Mouse (Mus musculus): Measurements from ENCODE around the gene 1110004F10Rik.
A peak's percentile ranks its signal among the peaks of the same experiment; 100 is the strongest.

1110004F10Rik gene

DNA sequence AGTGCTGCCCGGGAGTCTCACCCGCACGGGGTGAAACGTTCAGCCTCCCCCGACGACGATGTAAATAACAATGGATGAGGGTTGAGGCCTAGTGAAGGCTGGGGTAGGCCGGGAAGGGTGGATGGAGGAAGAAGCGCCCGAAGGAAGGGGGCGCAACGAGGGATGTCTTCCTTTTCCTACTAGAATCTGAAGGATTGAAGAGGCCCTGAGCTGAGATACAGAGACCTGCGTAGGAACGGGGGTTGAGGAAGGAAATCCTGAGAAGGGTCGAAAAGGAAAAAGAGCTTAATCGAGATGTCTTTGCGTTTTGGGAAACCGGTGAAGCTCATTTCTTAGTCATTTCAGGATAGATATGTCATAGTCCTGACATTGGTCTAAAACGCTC, 54.3 kb downstream of the 1110004F10Rik start:
- DNase-seq (ENCODE audit: low spot score) = no peak

DNA sequence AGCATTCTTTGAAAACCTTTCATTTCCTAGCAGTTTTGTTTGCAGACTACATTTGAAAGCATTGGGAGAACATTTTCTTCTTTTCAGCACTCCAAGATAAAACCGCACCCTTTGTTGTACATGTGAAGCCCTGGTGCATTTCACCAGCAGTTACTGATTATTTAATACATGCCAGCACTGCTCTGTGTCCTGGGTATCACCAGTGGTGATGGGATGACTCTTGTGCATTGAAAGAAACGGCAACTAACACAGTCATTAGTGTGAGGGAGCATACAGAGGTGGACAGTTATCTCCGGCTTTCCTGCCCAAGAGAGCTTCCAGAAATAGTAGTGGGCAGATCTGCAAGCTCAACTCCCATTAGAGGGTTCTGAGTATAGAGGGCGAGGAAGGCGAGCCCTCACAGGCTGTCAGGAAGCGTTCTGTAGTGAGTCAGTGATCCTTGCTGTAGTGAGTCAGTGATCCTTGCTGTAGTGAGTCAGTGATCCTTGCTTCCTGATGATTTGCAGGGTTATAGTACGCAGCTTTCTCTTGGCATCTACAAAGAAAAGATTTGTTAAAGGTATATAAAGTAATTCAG, 60.8 kb downstream of the 1110004F10Rik start:
- DNase-seq (ENCODE audit: low spot score) = no peak

DNA sequence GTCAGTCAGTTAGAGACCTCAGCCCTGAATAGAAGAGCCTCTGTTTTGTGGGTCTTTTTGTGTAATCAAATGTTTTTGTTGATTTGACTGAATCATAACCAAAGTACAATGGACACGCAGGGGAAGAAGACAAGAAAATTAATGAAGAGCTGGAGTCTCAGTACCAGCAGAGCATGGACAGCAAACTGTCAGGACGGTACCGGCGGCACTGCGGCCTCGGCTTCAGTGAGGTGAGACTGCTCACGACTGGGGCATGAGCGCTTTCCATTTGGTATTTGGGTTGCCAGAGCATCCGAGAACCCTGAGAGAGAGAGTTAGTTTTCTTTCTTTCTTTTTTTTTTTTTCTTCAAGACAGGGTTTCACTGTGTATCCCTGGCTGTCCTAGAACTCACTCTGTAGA, 63.9 kb downstream of the 1110004F10Rik start:
- DNase-seq (ENCODE audit: low spot score) = no peak

DNA sequence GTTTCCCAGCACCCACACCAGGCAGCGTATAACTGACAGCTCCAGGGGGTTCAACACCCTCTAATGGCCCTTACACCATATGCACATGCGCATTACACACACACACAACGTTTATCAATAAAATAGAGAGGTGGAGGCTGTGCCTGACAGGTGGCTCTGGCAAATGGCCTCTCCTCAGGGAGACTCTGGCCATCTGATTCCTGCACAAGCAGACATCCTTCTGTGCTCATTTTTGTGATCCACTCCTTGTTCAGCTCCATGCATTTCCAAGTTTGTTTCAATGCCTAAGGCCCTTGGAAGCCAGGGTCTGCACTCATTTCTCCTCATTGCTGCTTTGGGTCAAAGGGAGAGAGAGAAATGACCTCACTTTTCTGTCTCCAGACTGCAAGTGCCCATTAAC, 71.5 kb downstream of the 1110004F10Rik start:
- no peak for DNase-seq (ENCODE audit: low spot score)

DNA sequence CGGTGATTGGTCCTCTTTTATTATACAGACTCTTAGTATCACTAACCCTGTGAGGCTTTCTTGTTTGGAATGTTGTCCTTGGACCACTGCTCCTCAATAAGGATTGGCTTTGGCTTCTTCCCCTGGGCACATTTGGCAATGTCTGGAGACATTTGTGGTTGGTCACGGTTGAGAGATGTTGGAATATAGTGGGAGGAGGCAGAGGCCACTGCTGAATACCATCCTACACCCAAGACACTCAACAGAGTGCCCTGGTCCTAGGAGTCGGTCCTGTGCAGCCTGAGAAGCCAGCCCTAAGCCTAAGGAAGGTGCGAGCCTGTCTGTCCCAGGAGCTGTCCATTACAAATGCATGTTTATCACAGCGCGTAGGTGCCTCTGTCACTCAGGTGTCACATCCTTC, 72.3 kb downstream of the 1110004F10Rik start:
- no peak for DNase-seq (ENCODE audit: low spot score)

DNA sequence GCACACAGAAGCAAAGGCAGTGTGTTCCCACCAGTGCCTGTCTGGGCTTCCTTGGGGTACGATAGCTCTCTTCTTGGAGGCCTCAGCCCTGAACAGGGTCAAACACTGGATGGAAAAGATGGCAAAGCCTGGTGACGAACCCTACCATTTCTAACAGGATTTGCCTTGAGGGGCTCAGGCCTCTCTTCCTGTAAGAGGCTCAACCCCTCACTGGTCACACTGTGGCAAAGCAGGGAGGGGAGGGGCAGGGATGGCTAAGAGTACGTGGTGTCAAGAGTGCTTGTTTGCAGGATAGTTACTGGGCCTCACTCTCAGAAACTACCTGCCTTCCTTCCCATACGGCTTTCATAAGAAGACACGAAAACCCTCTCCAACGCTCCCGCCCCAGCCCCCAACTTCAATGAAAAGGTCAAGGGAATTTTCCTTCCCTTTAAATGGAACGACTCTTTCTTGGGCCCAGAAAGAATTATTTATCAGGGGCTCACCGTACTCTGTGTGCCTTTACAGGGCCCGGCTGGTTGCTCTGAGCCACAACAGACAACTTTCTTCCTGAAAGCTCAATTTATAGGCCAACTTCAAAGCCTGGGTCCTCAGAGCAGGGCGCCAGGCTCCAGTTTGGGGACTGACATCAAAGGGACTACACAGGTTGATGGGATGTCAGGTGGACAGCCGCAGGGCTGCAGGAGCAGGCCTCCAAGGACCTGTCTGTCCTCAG, 76.2 kb downstream of the 1110004F10Rik start:
- DNase-seq (ENCODE audit: low spot score) = no peak

DNA sequence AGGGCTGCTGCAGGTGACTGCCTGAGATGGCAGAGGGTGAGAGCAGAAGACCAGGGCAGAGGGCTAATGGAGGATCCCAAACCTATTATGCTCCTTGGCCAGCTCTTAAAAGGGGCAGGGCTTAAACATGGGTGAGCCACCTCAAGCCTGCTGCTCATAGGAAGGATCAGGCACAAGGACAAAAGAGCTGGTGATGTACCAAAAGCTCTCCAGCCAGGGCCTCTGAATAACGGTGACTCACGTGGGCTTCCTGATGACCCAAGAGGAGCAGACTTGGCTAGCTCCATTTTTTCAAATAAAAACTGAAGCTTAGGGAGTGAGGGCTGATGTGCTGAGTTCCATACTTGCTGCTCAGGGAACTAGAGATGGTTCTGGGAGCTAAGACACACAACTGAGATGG, 76.8 kb downstream of the 1110004F10Rik start:
- no peak for DNase-seq (ENCODE audit: low spot score)

DNA sequence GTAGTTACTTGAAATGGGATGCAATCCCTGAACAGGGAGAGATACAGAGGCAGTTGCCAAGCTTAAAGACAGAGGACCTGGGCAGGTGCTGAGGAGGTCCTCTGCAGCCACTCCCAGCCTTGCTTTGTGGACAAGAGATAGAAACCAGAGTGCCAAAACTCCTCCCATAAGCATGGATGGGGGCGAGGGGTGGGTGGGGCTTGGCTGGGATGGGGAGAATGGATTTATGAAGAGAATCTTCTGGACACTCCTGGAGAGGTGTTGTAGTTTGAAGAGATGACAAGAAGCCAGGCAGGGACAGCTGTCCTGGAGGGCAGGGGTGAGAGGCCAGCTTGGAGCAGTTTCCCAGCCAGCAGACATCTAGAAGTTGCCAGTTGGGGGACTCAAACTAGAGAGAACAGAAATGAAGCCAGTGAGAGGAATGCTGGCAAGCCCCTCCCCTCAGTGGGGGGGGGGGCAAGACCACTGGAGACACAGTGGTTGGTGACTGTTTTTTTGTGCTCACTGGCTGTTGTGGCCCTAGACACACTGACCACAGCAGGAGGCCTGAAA, 80.2 kb downstream of the 1110004F10Rik start:
- no peak for DNase-seq (ENCODE audit: low spot score)

DNA sequence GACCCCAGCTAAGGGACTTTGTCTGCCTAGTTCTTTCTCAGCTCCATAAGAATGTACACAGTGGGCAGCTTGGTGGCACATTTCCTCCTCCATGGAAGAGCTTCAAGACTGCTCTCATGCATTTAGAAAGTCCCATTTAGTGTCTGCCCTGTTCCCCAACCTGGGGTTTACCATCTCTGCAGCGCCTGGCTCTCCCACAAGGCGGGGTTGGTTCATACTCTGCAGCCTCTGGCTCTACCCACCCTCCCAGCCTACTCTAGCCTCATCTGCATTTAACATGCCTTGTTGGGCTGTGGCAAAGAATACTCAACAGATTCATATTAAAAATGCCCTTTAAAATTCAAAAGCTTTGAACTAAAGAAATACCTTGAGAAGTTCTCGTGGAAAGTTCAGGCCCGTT, 81.5 kb downstream of the 1110004F10Rik start:
- DNase-seq (ENCODE audit: low spot score) = no peak

DNA sequence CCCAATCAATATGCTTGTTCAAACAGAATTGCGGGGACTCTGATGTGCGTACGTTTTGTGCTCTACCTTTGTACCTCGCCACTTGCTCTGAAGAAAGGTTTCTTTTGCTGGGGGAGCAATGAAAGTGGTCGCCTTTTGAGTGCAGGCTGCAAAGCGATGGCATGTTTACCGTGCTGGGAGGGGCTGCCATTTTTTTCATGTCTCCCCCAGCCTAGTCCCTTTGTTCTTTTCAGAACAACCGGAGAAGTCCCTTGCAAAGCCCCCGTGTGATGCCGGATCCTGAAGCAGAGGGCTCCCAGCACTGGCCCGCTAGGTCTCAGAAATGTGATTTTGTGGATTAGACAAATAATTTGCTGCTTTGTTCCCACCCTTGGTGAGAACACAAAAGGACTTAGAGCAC, 82.0 kb downstream of the 1110004F10Rik start:
- DNase-seq (ENCODE audit: low spot score) = no peak

DNA sequence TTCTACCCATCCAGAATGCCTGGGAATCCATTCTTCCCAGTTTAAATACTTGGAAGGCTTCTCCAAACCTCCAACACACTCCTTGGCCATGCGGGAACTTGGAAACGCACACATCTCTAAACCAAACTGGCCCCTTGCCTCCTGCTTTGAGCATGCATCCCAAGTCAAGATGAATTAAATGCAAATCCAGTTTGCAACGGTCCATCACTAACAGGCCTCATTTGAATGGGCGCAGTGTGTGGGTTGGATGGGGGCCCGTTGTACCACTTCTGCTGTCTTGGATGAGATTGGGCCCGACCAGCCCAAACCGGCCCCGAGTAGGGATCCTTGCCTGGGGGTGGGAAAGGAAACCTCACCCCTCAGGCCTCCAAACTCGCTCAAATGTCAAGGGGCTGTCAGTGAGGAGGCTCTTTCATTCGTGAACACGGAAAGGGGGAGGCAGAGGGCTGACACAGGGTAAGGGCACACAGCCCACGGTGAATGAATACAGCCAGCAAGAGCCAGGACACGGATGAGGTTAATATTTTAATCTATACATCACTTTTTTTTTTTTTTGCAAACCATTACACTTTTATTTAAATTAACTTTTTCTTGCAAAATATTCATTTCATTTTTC, 83.9 kb downstream of the 1110004F10Rik start:
- no peak for DNase-seq (ENCODE audit: low spot score)

DNA sequence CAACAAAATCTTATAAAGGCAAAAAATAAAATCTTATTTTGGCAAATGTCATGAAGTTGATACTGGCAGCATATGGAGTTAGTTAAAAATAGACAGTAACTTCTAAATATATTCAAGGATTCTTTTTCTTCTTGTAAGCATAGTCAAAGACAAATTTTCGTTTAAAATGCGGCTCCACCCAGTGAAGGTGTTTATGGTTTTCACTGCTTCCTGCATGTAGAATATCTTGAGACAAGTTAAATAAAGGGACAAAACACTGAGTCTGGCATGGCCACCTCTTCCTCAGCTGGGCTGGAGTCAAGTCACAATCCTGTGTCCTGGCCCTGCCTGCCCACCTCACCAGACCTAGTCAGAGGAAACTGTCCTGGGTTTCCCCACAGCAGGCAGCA, 84.4 kb downstream of the 1110004F10Rik start:
- DNase-seq (ENCODE audit: low spot score) = no peak

DNA sequence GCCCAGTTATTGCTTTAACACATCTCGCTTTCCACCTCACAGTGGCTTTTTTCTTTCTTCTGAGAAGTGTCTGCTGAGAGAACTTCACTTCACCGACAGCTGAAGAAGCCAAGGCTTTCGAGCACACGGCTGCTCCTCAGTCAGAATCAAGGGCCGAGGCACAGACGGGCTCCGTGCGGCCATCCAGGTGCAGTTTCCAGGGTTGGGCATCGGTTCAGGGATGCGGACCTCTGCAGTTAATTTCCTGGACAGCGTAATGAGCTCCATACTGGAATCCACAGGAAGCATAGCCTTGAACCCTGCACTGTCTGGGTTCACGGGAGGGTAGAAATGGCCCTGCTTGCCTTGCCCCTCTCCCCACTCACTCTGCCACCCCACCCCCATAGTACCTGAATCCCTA, 84.9 kb downstream of the 1110004F10Rik start:
- DNase-seq (ENCODE audit: low spot score) = no peak

DNA sequence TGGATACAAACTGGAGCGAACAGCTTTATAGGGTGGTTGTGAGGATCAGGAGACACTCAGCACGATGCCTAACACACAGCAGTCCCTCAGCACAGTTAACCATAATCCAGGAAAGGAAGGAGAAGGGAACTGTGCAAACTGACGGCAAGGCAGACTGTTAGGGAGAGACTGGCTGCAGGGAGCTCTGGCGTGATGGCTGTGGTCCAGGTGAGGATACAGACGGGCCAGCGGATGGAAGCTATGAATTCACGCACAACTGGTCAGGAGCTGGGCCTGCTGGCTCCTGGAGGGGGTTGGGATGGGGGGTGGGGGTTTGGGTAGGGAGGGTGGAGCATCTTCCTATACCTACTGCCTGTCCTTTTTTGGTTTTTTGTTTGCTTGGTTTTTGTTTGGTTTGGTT, 86.5 kb downstream of the 1110004F10Rik start:
- DNase-seq (ENCODE audit: low spot score) = no peak

DNA sequence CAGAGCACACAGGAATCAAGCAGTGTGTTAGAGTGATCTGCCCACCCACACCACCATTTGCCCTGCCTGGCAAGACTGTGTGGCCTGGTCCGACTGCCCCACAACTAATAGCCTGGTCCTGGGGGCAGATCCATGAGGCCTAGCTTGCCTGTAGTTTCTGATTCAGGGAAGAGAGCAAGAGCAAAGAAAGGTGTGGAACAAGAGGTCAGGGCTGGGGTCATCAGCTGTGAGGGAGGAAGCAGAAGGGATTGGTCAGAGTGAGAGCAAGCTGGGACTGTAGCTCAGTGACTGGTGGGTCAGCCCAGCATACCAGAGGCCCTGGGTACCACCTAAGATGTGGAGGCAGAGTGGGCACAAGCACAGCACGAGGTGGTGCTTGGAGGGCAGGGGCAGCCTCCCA, 87.9 kb downstream of the 1110004F10Rik start:
- DNase-seq (ENCODE audit: low spot score) = no peak

DNA sequence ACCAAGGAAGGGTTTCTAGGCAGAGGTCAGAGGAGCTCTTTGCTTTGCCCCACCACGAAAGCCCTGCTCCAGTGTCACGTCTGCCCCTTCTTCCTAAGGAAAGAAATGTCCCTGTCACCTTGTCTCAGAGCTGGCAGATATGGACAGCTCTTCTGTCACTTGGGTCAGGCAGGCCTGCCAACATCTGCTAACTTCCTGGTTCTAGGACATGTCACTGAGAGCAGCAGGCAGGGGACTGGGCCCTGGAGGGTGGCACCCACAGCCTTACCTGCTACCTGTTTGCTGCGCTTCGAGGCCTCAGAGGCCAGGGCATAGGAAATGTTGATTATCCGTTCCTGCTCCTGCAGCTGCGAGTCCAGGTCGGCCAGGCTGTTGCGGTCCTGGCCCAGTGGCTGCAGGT, 89.1 kb downstream of the 1110004F10Rik start:
- no peak for DNase-seq (ENCODE audit: low spot score)

DNA sequence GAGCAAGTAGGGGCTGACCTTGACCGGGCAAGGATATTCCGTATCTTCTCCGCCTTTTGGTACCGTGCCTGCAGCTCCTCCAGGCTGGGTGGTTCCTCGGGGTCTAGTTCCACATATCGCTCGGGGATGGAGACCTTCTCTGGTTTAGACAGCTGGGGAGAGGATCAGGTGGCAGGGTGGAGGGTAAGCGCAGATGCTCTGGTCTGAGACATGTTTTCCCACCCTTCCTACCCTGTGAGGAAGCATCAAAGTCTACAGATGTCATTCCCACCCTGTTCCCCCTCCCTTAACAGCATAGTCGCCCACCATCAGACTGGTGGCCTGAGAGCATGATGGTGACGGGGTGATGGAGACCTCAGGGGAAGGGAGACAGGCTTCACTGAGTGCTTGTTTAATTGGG, 90.2 kb downstream of the 1110004F10Rik start:
- DNase-seq (ENCODE audit: low spot score) = no peak

DNA sequence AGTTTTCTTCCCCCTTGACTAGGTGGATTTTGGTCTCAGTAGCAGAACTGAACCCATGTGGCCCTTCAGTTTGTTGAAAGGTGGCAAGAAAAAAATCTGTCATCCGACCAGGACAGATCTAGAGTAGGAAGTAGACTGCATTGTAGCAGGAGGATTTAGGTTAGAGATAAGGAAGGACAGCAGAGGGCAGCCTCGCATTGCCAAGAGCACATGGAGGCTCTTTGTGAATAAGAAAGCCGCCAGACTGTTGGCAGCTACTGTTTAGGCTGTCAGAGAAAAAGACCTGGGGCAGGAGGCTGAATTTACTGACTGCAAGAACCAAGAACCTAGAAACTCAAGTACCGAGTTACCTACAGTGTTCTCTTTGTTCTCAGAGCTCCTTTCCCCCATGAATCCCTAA, 92.2 kb downstream of the 1110004F10Rik start:
- DNase-seq (ENCODE audit: low spot score) = no peak

DNA sequence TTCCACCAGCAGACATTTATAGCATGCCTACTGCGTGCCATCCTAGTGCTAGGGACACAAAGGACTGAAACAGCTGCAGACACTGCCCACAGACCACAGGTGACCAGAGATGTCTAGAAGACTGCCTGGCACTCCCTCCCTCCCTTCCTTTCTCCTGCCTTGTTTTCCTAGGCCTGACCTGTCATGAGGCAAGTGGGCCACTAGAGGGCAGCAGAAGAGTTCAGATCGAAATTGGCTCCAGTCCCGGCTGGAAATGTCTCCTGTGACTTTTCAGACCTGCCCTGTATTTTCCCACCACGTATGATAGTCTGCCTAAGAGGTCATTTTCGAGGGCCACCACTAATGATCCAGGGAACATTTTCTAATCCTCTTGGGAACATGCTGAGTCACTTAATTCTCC, 92.9 kb downstream of the 1110004F10Rik start:
- peak; percentile 65 for DNase-seq (ENCODE audit: low spot score)

DNA sequence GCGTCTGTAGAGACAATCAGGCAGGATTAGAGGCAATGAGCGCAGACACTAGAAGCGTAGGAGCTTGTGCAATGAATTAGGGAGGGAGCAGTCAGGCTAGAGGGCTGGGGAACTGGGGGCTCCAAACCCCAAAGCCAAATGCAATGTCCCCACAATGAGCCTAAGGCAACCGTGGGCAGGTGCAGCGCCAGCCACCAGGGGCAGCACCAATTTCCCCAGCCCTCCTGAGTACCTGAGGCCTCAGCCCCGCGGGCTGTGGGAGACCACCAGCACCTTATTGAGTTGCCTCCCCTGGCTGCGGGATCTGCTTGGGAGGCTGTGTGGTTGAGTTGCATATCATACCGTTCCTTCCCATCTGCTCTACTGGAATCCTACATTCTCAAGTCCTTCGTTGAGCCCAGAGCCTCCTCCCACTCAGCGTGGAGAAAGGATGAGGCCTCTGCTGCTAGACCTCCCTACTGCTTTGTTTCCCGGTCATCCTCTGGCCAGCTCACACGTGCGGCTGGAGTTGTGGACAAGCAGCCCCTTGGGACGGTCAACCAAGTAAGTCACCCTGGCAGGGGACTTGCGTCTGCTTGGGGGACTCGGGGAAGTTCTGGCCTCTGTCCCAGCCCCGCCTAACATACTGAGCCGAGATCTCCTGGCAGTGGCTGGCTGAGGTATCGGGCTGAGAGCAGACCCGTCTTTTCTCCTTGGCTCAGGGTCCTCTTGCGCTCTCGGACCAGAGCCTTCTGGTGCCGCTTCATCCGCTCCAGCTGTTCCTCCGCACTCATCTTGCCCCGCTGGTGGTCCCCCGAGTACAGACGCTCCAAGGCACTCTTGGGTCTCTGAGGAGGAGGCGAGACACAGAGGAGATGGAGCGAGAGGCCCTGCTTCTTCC, 95.5 kb downstream of the 1110004F10Rik start:
- no peak for DNase-seq (ENCODE audit: low spot score)

DNA sequence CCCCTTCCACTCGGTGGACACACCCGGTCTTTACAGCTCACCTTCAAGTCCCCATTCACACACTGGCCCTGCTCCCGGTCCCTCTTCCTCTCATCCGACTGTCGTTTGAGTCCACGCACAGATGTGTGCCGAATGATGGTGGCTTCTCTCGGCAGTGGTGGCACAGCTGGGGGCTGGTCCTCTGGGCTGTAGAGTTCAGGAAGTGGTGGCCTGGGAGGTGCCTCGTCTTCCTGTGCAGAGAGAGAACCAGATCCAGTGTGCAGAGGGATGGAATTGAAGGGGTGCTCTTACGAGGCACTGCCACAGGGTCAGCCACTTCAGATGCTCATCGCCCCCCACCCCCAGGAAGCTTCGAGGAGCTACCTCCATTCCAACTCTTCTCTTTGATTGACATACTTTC, 98.0 kb downstream of the 1110004F10Rik start:
- no peak for DNase-seq (ENCODE audit: low spot score)

DNA sequence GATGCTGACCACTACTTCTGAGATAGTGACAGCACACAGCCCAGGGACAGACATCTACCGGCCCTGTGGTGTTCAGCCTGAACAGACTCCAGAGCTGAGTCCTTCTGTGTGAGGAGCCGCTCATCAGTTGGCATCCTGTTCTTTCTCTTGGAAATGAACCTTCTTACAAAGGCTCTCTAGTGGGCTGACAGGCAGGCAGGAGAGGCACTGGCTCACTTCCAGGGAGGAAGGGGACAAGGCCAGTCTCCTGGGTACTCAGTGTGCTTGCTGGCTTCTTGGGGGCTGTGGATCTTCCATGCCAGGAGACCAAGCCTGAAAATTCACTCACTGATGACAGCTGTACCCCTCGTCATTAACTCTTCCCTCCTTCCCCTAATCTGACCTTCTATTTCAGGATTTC, 98.5 kb downstream of the 1110004F10Rik start:
- DNase-seq (ENCODE audit: low spot score) = no peak

DNA sequence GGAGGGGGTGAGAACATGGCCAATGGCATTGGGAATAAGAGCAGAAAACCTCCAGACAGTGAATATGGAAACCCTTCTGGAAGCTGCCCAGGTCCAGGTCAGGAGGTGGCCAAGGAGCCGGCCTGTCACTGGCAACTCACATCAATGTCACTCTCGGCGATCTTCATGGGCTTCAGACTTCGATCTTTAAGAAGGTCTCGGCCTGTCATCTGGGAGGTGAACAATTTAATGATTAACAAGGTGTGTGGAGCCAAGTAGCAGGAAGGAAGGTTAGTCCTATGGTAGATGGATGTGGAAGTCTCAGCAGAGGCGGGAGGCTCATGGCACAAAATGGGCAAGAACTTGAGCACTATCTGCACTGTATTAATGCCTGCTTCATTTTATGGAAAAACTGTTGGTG, 105.8 kb downstream of the 1110004F10Rik start:
- no peak for DNase-seq (ENCODE audit: low spot score)

Measured in lung, postnatal 25 days (tissue).